Mouse (Mus musculus) MEL (cell line): ENCODE measurements around the gene Snx18. TPM values are rescaled to one million over a fixed set of nuclear protein-coding genes. Genes with fewer than 3 reads are reported as not detected.

Experiments used
- DNase-seq: peaks from one replicate; pipeline ENCODE4 v3.0.0; 2011; ENCODE audit warnings: low read depth, low spot score
- H3K27ac ChIP-seq: 2 replicates; pipeline ENCODE4 v1.5.1; 2012; ENCODE audit warnings: low read depth, mild to moderate bottlenecking, control low read depth, low read length, moderate library complexity; ENCODE audit not compliant: control insufficient read depth
- H3K27me3 ChIP-seq, 2 experiments: fragments of 150-350 bp in 1 of 2; sonication (generic) in 1 of 2; 2 replicates each; pipeline ENCODE4 v1.6.1; 2012; ENCODE audit warnings: low read length in 2 of 2, mild to moderate bottlenecking in 2 of 2, improper control_type of control experiment in 1 of 2, moderate library complexity in 1 of 2; ENCODE audit not compliant: insufficient read depth in 2 of 2, control insufficient read depth in 1 of 2
- H3K36me3 ChIP-seq, 2 experiments: 2 replicates each; pipeline ENCODE4 v1.6.1; 2012 to 2014; ENCODE audit warnings: low read length in 2 of 2, improper control_type of control experiment in 1 of 2, inconsistent platforms in 1 of 2, mild to moderate bottlenecking in 1 of 2; ENCODE audit not compliant: insufficient read depth in 2 of 2, control insufficient read depth in 1 of 2
- H3K4me1 ChIP-seq, 2 experiments: fragments of 150-350 bp in 1 of 2; sonication (generic) in 1 of 2; 2 replicates each; pipeline ENCODE4 v1.6.1; 2012; ENCODE audit warnings: low read length in 2 of 2, improper control_type of control experiment in 1 of 2, mild to moderate bottlenecking in 1 of 2; ENCODE audit not compliant: insufficient read depth in 2 of 2, control insufficient read depth in 1 of 2
- H3K4me3 ChIP-seq, 2 experiments: fragments of 150-350 bp in 1 of 2; sonication (generic) in 1 of 2; 2 replicates each; pipeline ENCODE4 v1.5.1; 2012; ENCODE audit warnings: low read depth in 2 of 2, low read length in 2 of 2, mild to moderate bottlenecking in 2 of 2, moderate library complexity in 2 of 2, control low read depth in 1 of 2, improper control_type of control experiment in 1 of 2; ENCODE audit not compliant: control insufficient read depth in 1 of 2, insufficient read depth in 1 of 2
- H3K79me2 ChIP-seq: 2 replicates; pipeline ENCODE4 v1.6.1; 2012; ENCODE audit warnings: mild to moderate bottlenecking, low read length, moderate library complexity; ENCODE audit not compliant: control insufficient read depth, poor library complexity, insufficient read depth
- H3K9ac ChIP-seq: 2 replicates; pipeline ENCODE4 v1.6.1; 2012; ENCODE audit warnings: low read depth, mild to moderate bottlenecking, control low read depth, low read length, moderate library complexity; ENCODE audit not compliant: control insufficient read depth, poor library complexity, severe bottlenecking
- H3K9me3 ChIP-seq: fragments of 150-350 bp; sonication (generic); replicated peaks from 2 replicates; pipeline ENCODE4 v1.6.1; 2012; ENCODE audit warnings: mild to moderate bottlenecking, low read length, improper control_type of control experiment, moderate library complexity; ENCODE audit not compliant: insufficient read depth
- CHD1 ChIP-seq: IDR thresholded peaks from 2 replicates; pipeline ENCODE4 v1.6.1; 2012; ENCODE audit warnings: low read depth, mild to moderate bottlenecking, inconsistent platforms, low read length, improper control_type of control experiment
- CHD2 ChIP-seq: IDR thresholded peaks from 2 replicates; pipeline ENCODE4 v1.6.1; 2011; ENCODE audit warnings: low read length, improper control_type of control experiment
- E2F4 ChIP-seq: IDR thresholded peaks from 2 replicates; pipeline ENCODE4 v1.6.1; 2011; ENCODE audit warnings: low read depth, low read length, improper control_type of control experiment, borderline replicate concordance
- EP300 ChIP-seq, 2 experiments: IDR thresholded peaks; 2 replicates each; pipeline ENCODE4 v1.6.1; 2011; ENCODE audit warnings: improper control_type of control experiment in 2 of 2, low read length in 2 of 2, low read depth in 1 of 2, mild to moderate bottlenecking in 1 of 2
- ETS1 ChIP-seq: IDR thresholded peaks from 2 replicates; pipeline ENCODE4 v1.6.1; 2012; ENCODE audit warnings: low read depth, mild to moderate bottlenecking, inconsistent platforms, low read length, improper control_type of control experiment, moderate library complexity
- GABPA ChIP-seq: IDR thresholded peaks from 2 replicates; pipeline ENCODE4 v1.6.1; 2012; ENCODE audit warnings: low read depth, mild to moderate bottlenecking, inconsistent platforms, low read length, improper control_type of control experiment, moderate library complexity
- GATA1 ChIP-seq: IDR thresholded peaks from 2 replicates; pipeline ENCODE4 v1.6.1; 2011; ENCODE audit warnings: low read depth, low read length, improper control_type of control experiment
- JUND ChIP-seq: IDR thresholded peaks from 2 replicates; pipeline ENCODE4 v1.6.1; 2011; ENCODE audit warnings: low read depth, mild to moderate bottlenecking, improper control_type of control experiment, low read length
- KAT2A ChIP-seq: conservative IDR thresholded peaks from 2 replicates; pipeline ENCODE4 v1.6.1; 2012; ENCODE audit warnings: low read depth, low read length, improper control_type of control experiment, inconsistent platforms
- MAFK ChIP-seq: IDR thresholded peaks from 2 replicates; pipeline ENCODE4 v1.6.1; 2011; ENCODE audit warnings: low read depth, mild to moderate bottlenecking, low read length, improper control_type of control experiment, borderline replicate concordance
- POLR2A ChIP-seq, 2 experiments: IDR thresholded peaks; 2 replicates each; pipeline ENCODE4 v1.6.1; 2011 to 2012; ENCODE audit warnings: low read length in 2 of 2, mild to moderate bottlenecking in 2 of 2, control low read depth in 1 of 2, improper control_type of control experiment in 1 of 2, low read depth in 1 of 2, moderate library complexity in 1 of 2; ENCODE audit not compliant: control insufficient read depth in 1 of 2, insufficient read depth in 1 of 2, poor library complexity in 1 of 2
- POLR2AphosphoS2 ChIP-seq: IDR thresholded peaks from 2 replicates; pipeline ENCODE4 v1.6.1; 2011; ENCODE audit warnings: low read length, improper control_type of control experiment
- POLR2AphosphoS5 ChIP-seq: IDR thresholded peaks from 2 replicates; pipeline ENCODE4 v1.6.1; 2012; ENCODE audit warnings: low read depth, borderline replicate concordance, mild to moderate bottlenecking, inconsistent platforms, low read length, moderate library complexity, mixed read lengths
- RAD21 ChIP-seq: IDR thresholded peaks from 2 replicates; pipeline ENCODE4 v1.6.1; 2011; ENCODE audit warnings: mild to moderate bottlenecking, low read depth, low read length, improper control_type of control experiment
- TCF12 ChIP-seq: IDR thresholded peaks from 2 replicates; pipeline ENCODE4 v1.6.1; 2014; ENCODE audit warnings: low read depth, mild to moderate bottlenecking, inconsistent platforms, low read length, improper control_type of control experiment, moderate library complexity
- USF1 ChIP-seq: IDR thresholded peaks from 2 replicates; pipeline ENCODE4 v1.6.1; 2014; ENCODE audit warnings: low read depth, mild to moderate bottlenecking, inconsistent platforms, low read length, improper control_type of control experiment, moderate library complexity
- USF2 ChIP-seq, 2 experiments: IDR thresholded peaks; 2 replicates each; pipeline ENCODE4 v1.6.1; 2011 to 2012; ENCODE audit warnings: improper control_type of control experiment in 2 of 2, low read length in 2 of 2, borderline replicate concordance in 1 of 2, inconsistent platforms in 1 of 2, low read depth in 1 of 2, mild to moderate bottlenecking in 1 of 2; ENCODE audit not compliant: insufficient read depth in 1 of 2
- ZC3H11A ChIP-seq: IDR thresholded peaks from 2 replicates; pipeline ENCODE4 v1.6.1; 2012; ENCODE audit warnings: low read depth, mild to moderate bottlenecking, inconsistent platforms, low read length, improper control_type of control experiment
- polyA plus RNA-seq, 2 experiments: library from polyadenylated mRNA; stranded (reverse) in 1 of 2; unstranded in 1 of 2; fragments of >175 nt in 1 of 2; fragments of >200 nt in 1 of 2; gene quantifications; 2 replicates each; pipeline versions ENCODE4 v1.2.1 to v1.2.4; 2012; ENCODE audit warnings: low replicate concordance in 2 of 2, low read depth in 1 of 2; ENCODE audit not compliant: insufficient read length in 2 of 2, insufficient read depth in 1 of 2, missing spikeins in 1 of 2
- total RNA-seq: library from RNA; depleted of rRNA; stranded (reverse); fragments of 300-350 nt; gene quantifications from 2 replicates; pipeline ENCODE4 v1.2.3, GENCODE M21; 2012

The Snx18 gene
- total and polyA plus RNA-seq, 3 experiments, result 7.7 to 8.7 TPM; not detected in 1

GRCm38 (mm10) chr13:113607821-113608220 lies 10.5 kb downstream of the Snx18 start:
- Histone ChIP-seq H3K27me3 (no peaks in the 10 kb centered on the region), H3K9ac (no peak overlapping the region), H3K4me3 (no peak overlapping the region), H3K27ac (no peak overlapping the region), H3K9me3 (no peaks in the 10 kb centered on the region), H3K36me3 (no peaks in the 10 kb centered on the region), H3K79me2 (peaks cover 38% of the 10 kb centered on the region), H3K4me1 (no peaks in the 10 kb centered on the region)
- TF ChIP-seq USF1, result no peak
- TF ChIP-seq MAFK, result no peak
- TF ChIP-seq ETS1, result no peak
- TF ChIP-seq RAD21, result no peak
- no peak for DNase-seq

GRCm38 (mm10) chr13:113607371-113607770 lies 11.0 kb downstream of the Snx18 start:
- H3K4me1 ChIP-seq, result no peaks in the 10 kb centered on the region
- no peak overlapping the region for H3K9ac ChIP-seq
- DNase-seq, result no peak
- no peaks in the 10 kb centered on the region for H3K27me3 ChIP-seq
- TF ChIP-seq POLR2A (IDR thresholded peaks at IDR 0.05; ENCODE audit: control insufficient read depth in 1 of 2, insufficient read depth in 1 of 2, low read depth in 1 of 2, low read length in 2 of 2, poor library complexity in 1 of 2) (no peak), TCF12 (no peak), E2F4 (no peak), KAT2A (no peak), GABPA (no peak), CHD2 (no peak), CHD1 (no peak), USF2 (IDR thresholded peaks at IDR 0.05; ENCODE audit: borderline replicate concordance in 1 of 2, insufficient read depth in 1 of 2, low read depth in 1 of 2, low read length in 2 of 2) (no peak), RAD21 (no peak), POLR2AphosphoS2 (no peak), EP300 (IDR thresholded peaks at IDR 0.05; ENCODE audit: low read depth in 1 of 2, low read length in 2 of 2) (no peak), ETS1 (no peak), POLR2AphosphoS5 (no peak), JUND (no peak), GATA1 (no peak), ZC3H11A (no peak)
- H3K4me3 ChIP-seq, result no peak overlapping the region
- H3K79me2 ChIP-seq, result peaks cover 37% of the 10 kb centered on the region
- H3K36me3 ChIP-seq, result no peaks in the 10 kb centered on the region
- no peak overlapping the region for H3K27ac ChIP-seq
- no peaks in the 10 kb centered on the region for H3K9me3 ChIP-seq
